Comparison of ENCODE assay signal across 8 mouse cellular contexts in the genomic region with DNA sequence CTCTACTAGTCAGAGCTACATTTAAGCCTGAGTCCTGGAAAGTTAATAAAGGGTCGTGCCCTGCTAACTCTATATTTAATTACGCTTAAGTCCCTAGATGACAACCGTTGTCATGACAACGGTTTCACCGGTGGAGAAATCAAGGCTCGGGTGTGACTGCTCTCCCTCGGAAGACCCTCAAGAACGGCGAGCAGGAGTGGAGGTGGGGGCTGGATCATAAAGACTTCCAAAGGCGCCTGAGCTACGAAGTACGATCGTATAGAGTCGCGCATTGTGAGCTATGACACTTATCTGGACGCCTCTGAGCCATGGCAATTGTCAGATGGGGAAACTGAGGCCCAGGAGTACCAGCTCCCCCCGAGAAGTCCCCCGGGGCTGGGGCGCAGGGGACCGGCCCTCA. TPM values are rescaled to one million over a fixed set of nuclear protein-coding genes. Genes with fewer than 3 reads are reported as not detected.
DNase-seq lines count a peak whose midpoint lies in the region; ATAC-seq and TF ChIP-seq lines count a peak whose summit lies in the region.

No protein-coding gene starts in this region.

- peak overlapping the region; percentile 71 for H3K4me3 ChIP-seq in layer of hippocampus, adult 2 months
- H3K4me3 ChIP-seq in hindbrain, embryonic 14.5 days (replicated peaks; ENCODE audit: low read length), result peak overlapping the region; percentile 63
- peak overlapping the region; percentile 83 for H3K4me3 ChIP-seq in midbrain, embryonic 16.5 days (ENCODE audit: low read depth, low read length)

- ATAC-seq in hindbrain, embryonic 14.5 days (ENCODE audit: low FRiP score), result peak; percentile 19
- ATAC-seq in midbrain, embryonic 16.5 days, result peak; percentile 52

- H3K36me3 ChIP-seq in hindbrain, embryonic 14.5 days (replicated peaks; ENCODE audit: control insufficient read depth, insufficient read depth), result no peaks in the 10 kb centered on the region
- H3K36me3 ChIP-seq in midbrain, embryonic 16.5 days (ENCODE audit: control insufficient read depth, insufficient read depth, low read length), result no peaks in the 10 kb centered on the region

- H3K27me3 ChIP-seq in hindbrain, embryonic 14.5 days (ENCODE audit: control insufficient read depth, insufficient read depth, low read length), result no peaks in the 10 kb centered on the region
- H3K27me3 ChIP-seq in midbrain, embryonic 16.5 days (ENCODE audit: control insufficient read depth, insufficient read depth, low read depth, low read length), result no peaks in the 10 kb centered on the region

- no peak for TF ChIP-seq CTCF in layer of hippocampus, adult 2 months (conservative IDR thresholded peaks at IDR 0.05)

- WGBS in hindbrain, embryonic 14.5 days, result under 1% methylated on average over 20 of the region's 20 CpGs
- under 1% methylated on average over 20 of the region's 20 CpGs for WGBS in midbrain, embryonic 16.5 days

- no peak for DNase-seq in layer of hippocampus, adult 2 months (ENCODE audit: low spot score in 2 of 2)
- no peak for DNase-seq in layer of hippocampus, postnatal 14 days (ENCODE audit: low spot score in 2 of 2)
- DNase-seq in c-Kit-positive CD71-positive TER-119-positive erythroid progenitor cells, embryonic 14.5 days (ENCODE audit: low spot score), result peak; percentile 29
- no peak for DNase-seq in hindbrain, embryonic 14.5 days (ENCODE audit: low spot score)
- DNase-seq in right cerebral cortex, postnatal 14 days, result no peak
- no peak for DNase-seq in thymus, postnatal 4 days
- no peak for DNase-seq in kidney, postnatal 14 days

- H3K9me3 ChIP-seq in hindbrain, embryonic 14.5 days (ENCODE audit: control insufficient read depth, low read length), result no peaks in the 10 kb centered on the region
- H3K9me3 ChIP-seq in midbrain, embryonic 16.5 days (replicated peaks; ENCODE audit: control insufficient read depth, low read length, poor library complexity, severe bottlenecking), result no peaks in the 10 kb centered on the region

- H3K4me2 ChIP-seq in hindbrain, embryonic 14.5 days (replicated peaks), result peak overlapping the region; percentile 88
- peak overlapping the region; percentile 96 for H3K4me2 ChIP-seq in midbrain, embryonic 16.5 days (ENCODE audit: low read length)

- peaks cover 5% of the 10 kb centered on the region; the same call in 1 of the 2 replicates for H3K4me1 ChIP-seq in hindbrain, embryonic 14.5 days (replicated peaks; ENCODE audit: control insufficient read depth, insufficient read depth, low read length)
- H3K4me1 ChIP-seq in midbrain, embryonic 16.5 days (ENCODE audit: control insufficient read depth, insufficient read depth, low read length), result peaks cover 4% of the 10 kb centered on the region

- H3K27ac ChIP-seq in layer of hippocampus, adult 2 months, result no peak overlapping the region; the same call in 1 of the 2 replicates
- H3K27ac ChIP-seq in hindbrain, embryonic 14.5 days, result no peak overlapping the region
- H3K27ac ChIP-seq in midbrain, embryonic 16.5 days (ENCODE audit: low read length), result no peak overlapping the region

- peak overlapping the region; percentile 57 for H3K9ac ChIP-seq in hindbrain, embryonic 14.5 days
- peak overlapping the region; percentile 62 for H3K9ac ChIP-seq in midbrain, embryonic 16.5 days (ENCODE audit: low read depth, low read length)

RNA-seq across cellular contexts. Expression of a gene that starts 0.4 kb away (rescaled TPM):
- total RNA-seq in layer of hippocampus, adult 2 months (2021), result 1 to 10 TPM; 2.2 to 2.9 TPM
- total RNA-seq in layer of hippocampus, postnatal 14 days (2021), result 1 to 10 TPM; 2.1 to 4.0 TPM
- 17.7 and 18.7 TPM in 2 replicates for polyA plus RNA-seq in hindbrain, embryonic 14.5 days (2014; fragmentation: Nextera tagmentation; extraction: Ambion mirVana)
- polyA plus RNA-seq in midbrain, embryonic 16.5 days (2015; fragmentation: Nextera tagmentation; extraction: Ambion mirVana), result 10.4 and 11.8 TPM in 2 replicates

RNA-seq across cellular contexts. Expression of a gene that starts 36.4 kb away (rescaled TPM):
- 10 to 100 TPM; 12.0 to 16.2 TPM for total RNA-seq in layer of hippocampus, adult 2 months (2021)
- 10 to 100 TPM; 20.2 to 21.0 TPM for total RNA-seq in layer of hippocampus, postnatal 14 days (2021)
- polyA plus RNA-seq in hindbrain, embryonic 14.5 days (2014; fragmentation: Nextera tagmentation; extraction: Ambion mirVana), result 7.3 and 7.9 TPM in 2 replicates
- polyA plus RNA-seq in midbrain, embryonic 16.5 days (2015; fragmentation: Nextera tagmentation; extraction: Ambion mirVana), result 16.0 and 17.2 TPM in 2 replicates

RNA-seq across cellular contexts. Expression of a gene that starts 38.8 kb away (rescaled TPM):
- 1 to 10 TPM; 7.0 to 8.4 TPM for total RNA-seq in layer of hippocampus, adult 2 months (2021)
- total RNA-seq in layer of hippocampus, postnatal 14 days (2021), result 1 to 10 TPM; 7.1 to 7.8 TPM
- 3.0 and 3.3 TPM in 2 replicates for polyA plus RNA-seq in hindbrain, embryonic 14.5 days (2014; fragmentation: Nextera tagmentation; extraction: Ambion mirVana)
- polyA plus RNA-seq in midbrain, embryonic 16.5 days (2015; fragmentation: Nextera tagmentation; extraction: Ambion mirVana), result 3.1 and 3.5 TPM in 2 replicates
